Mouse (Mus musculus) fibroblast of lung, adult 2 months (primary cell): ENCODE data around the gene Veph1.

ENCODE experiments used
- DNase-seq: peaks from one replicate; pipeline ENCODE4 v3.0.0-alpha.2; 2011; ENCODE audit warnings: low read depth

Veph1 gene

DNA sequence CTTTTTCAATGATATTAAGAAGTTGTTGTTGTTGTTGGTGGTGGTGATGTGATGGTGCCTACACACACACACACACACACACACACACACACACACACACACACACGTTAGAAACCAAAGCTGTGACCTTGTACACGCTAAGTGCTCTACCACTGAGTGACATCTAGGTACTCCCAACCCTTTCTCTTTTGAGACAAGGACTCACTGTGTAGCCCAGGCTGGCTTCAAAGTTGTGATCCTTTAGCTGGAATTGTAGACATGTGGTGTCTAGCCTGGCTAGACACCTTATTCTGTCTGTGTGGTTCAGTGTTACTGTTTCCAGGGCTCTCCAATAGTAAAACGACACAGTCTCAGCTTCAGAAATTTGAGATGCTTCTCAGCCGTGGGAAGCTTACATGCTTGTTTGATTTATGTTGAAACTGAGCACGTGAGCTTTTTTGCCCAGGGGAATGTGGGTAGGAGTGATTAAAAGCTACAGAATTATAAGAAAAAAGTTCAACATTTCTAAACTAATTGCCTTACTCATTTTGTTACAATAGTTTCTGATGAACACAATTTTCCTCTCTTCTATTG is 272.3 kb downstream of the Veph1 start:
- DNase-seq = peak; percentile 69

GRCm38 (mm10) chr3:66019171-66019570 is 277.5 kb downstream of the Veph1 start:
- no peak for DNase-seq

GRCm38 (mm10) chr3:66007632-66008401 is 288.8 kb downstream of the Veph1 start:
- peak; percentile 81 for DNase-seq

DNA sequence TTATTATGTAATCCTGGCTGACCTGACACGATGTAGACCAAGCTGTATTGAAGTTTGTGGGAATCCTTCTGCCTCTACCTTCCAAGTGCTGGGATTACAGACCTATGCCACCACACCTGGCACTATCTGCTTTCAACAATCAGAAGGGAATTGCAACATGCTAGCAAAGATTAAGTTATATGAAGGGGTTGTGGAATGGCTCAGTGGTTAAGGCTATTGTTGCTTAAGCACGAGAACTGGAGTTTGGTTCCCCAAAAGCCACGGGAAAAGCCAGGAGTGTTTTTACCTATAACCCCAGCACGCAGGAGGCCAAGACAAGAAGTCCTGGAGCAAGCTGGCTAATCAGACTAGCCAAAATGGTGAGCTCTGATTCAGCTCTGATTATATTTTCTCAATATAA is 291.6 kb downstream of the Veph1 start:
- no peak for DNase-seq

- no peak for DNase-seq
Measured at GRCm38 (mm10) chr3:66004220-66004951, 292.3 kb downstream of the Veph1 start.
